Mouse (Mus musculus) forebrain, embryonic 14.5 days (tissue): ENCODE results near the gene Pwp2. TPM values are rescaled to one million over a fixed set of nuclear protein-coding genes. Genes with fewer than 3 reads are reported as not detected.

Source experiments
- ATAC-seq: fragments of 200-750 bp; cut with Nextera tagmentation; 2 replicates; pipeline ENCODE4 v1.8.0; 2017; ENCODE audit warnings: mild to moderate bottlenecking, moderate library complexity
- DNase-seq: peaks from one replicate; pipeline ENCODE4 v3.0.0-alpha.2; 2015; ENCODE audit warnings: low spot score
- H3K27ac ChIP-seq: fragments of 300-500 bp; sonication (generic); 2 replicates; pipeline ENCODE4 v1.5.1; 2014; ENCODE audit warnings: low read depth, mild to moderate bottlenecking, control low read depth, low read length, moderate library complexity
- H3K27me3 ChIP-seq: fragments of 300-500 bp; sonication (generic); replicated peaks from 2 replicates; pipeline ENCODE4 v1.6.1; 2014; ENCODE audit warnings: low read length, control low read depth, mixed read lengths; ENCODE audit not compliant: control insufficient read depth, insufficient read depth
- H3K36me3 ChIP-seq: fragments of 300-500 bp; sonication (generic); 2 replicates; pipeline ENCODE4 v1.6.1; 2014; ENCODE audit warnings: low read length, control low read depth; ENCODE audit not compliant: control insufficient read depth, insufficient read depth
- H3K4me1 ChIP-seq: fragments of 300-500 bp; sonication (generic); 2 replicates; pipeline ENCODE4 v1.6.1; 2014; ENCODE audit warnings: antibody characterized with exemption, low read length, control low read depth; ENCODE audit not compliant: control insufficient read depth, insufficient read depth
- H3K4me2 ChIP-seq: fragments of 300-500 bp; sonication (generic); 2 replicates; pipeline ENCODE4 v1.6.1; 2014; ENCODE audit warnings: mild to moderate bottlenecking, control low read depth, low read length
- H3K4me3 ChIP-seq: fragments of 300-500 bp; sonication (generic); 2 replicates; pipeline ENCODE4 v1.5.1; 2014; ENCODE audit warnings: low read depth, low read length, control low read depth
- H3K9ac ChIP-seq: fragments of 300-500 bp; sonication (generic); 2 replicates; pipeline ENCODE4 v1.6.1; 2014; ENCODE audit warnings: mild to moderate bottlenecking, low read length, control low read depth, moderate library complexity
- H3K9me3 ChIP-seq: fragments of 300-500 bp; sonication (generic); replicated peaks from 2 replicates; pipeline ENCODE4 v1.6.1; 2016; ENCODE audit warnings: low read length, control low read depth, mixed read lengths; ENCODE audit not compliant: control insufficient read depth
- WGBS: fragments of 180-500 bp; shearing (Covaris S2); extraction: QIAGEN DNeasy Blood & Tissue Kit; methylation state at CpG from one replicate; pipeline ENCODE4 v1.1.7; 2014; 5-methylcytosine and 5-hydroxymethylcytosine counted together
- polyA plus RNA-seq: library from polyadenylated mRNA; unstranded; fragments of >200 nt; fragmentation: Nextera tagmentation; extraction: Ambion mirVana; gene quantifications from 2 replicates; pipeline ENCODE4 v1.2.1, GENCODE M21; 2014

Gene Pwp2
- polyA plus RNA-seq, 1 experiment from 2014 or later: 16.4 TPM

- peaks cover 32% of the 10 kb centered on the region for H3K36me3 ChIP-seq
- H3K9ac ChIP-seq: peak overlapping the region; percentile 45; the same call in 1 of the 2 replicates
- H3K27ac ChIP-seq: no peak overlapping the region
- H3K4me1 ChIP-seq: peaks cover 4% of the 10 kb centered on the region; the same call in 1 of the 2 replicates
- no peak overlapping the region for H3K4me3 ChIP-seq
- H3K9me3 ChIP-seq: no peaks in the 10 kb centered on the region
- WGBS: 2% methylated on average over 7 of the region's 7 CpGs
- H3K4me2 ChIP-seq: peak overlapping the region; percentile 39
- ATAC-seq (peak; percentile 75), DNase-seq (peak; percentile 86)
- H3K27me3 ChIP-seq: no peaks in the 10 kb centered on the region
Observed at GRCm38 (mm10) chr10:78159906-78160305, 25.0 kb downstream of the Pwp2 start.

GRCm38 (mm10) chr10:78159252-78159878 lies 25.6 kb downstream of the Pwp2 start:
- Histone ChIP-seq H3K27me3 (no peaks in the 10 kb centered on the region), H3K4me1 (peaks cover 4% of the 10 kb centered on the region; the same call in 1 of the 2 replicates), H3K4me2 (peak overlapping the region; percentile 39), H3K4me3 (no peak overlapping the region), H3K9me3 (no peaks in the 10 kb centered on the region), H3K27ac (no peak overlapping the region), H3K36me3 (peaks cover 27% of the 10 kb centered on the region), H3K9ac (peak overlapping the region; percentile 45; the same call in 1 of the 2 replicates)
- DNase-seq (peak; percentile 43), ATAC-seq (peak; percentile 37)
- 15% methylated on average over 17 of the region's 17 CpGs for WGBS

- Histone ChIP-seq H3K4me3 (no peak overlapping the region), H3K4me2 (no peak overlapping the region), H3K9ac (no peak overlapping the region), H3K9me3 (no peaks in the 10 kb centered on the region), H3K36me3 (peaks cover 20% of the 10 kb centered on the region), H3K27me3 (no peaks in the 10 kb centered on the region), H3K27ac (no peak overlapping the region), H3K4me1 (peaks cover 4% of the 10 kb centered on the region; the same call in 1 of the 2 replicates)
- DNase-seq (no peak), ATAC-seq (no peak)
- WGBS: 75% methylated on average over 15 of the region's 15 CpGs
Observed at GRCm38 (mm10) chr10:78158041-78158440, 26.9 kb downstream of the Pwp2 start.

- ATAC-seq: no peak
Observed at GRCm38 (mm10) chr10:78156926-78157325, 28.0 kb downstream of the Pwp2 start.

GRCm38 (mm10) chr10:78148834-78149766 lies 35.8 kb downstream of the Pwp2 start:
- no peak for ATAC-seq
- WGBS: 69% methylated on average over 10 of the region's 10 CpGs
- H3K36me3 ChIP-seq: no peaks in the 10 kb centered on the region

More at GRCm38 (mm10) chr10:78156926-78157325, 28.0 kb downstream of the Pwp2 start:
- no peak for DNase-seq
- no peak overlapping the region for H3K27ac ChIP-seq
- H3K27me3 ChIP-seq: no peaks in the 10 kb centered on the region
- peaks cover 11% of the 10 kb centered on the region for H3K36me3 ChIP-seq
- peaks cover 4% of the 10 kb centered on the region; the same call in 1 of the 2 replicates for H3K4me1 ChIP-seq
- H3K9me3 ChIP-seq: no peaks in the 10 kb centered on the region
- H3K4me3 ChIP-seq: no peak overlapping the region
- 84% methylated on average over 6 of the region's 6 CpGs for WGBS
- H3K4me2 ChIP-seq: no peak overlapping the region
- H3K9ac ChIP-seq: no peak overlapping the region

GRCm38 (mm10) chr10:78147908-78148441 lies 37.0 kb downstream of the Pwp2 start:
- no peaks in the 10 kb centered on the region for H3K9me3 ChIP-seq
- DNase-seq (no peak), ATAC-seq (no peak)
- no peaks in the 10 kb centered on the region for H3K36me3 ChIP-seq
- H3K4me1 ChIP-seq: no peaks in the 10 kb centered on the region
- no peaks in the 10 kb centered on the region for H3K27me3 ChIP-seq
- 82% methylated on average over 4 of the region's 4 CpGs for WGBS
- no peak overlapping the region for H3K27ac ChIP-seq
- no peak overlapping the region for H3K9ac ChIP-seq
- no peak overlapping the region for H3K4me2 ChIP-seq
- H3K4me3 ChIP-seq: no peak overlapping the region

More at GRCm38 (mm10) chr10:78148834-78149766, 35.8 kb downstream of the Pwp2 start:
- Histone ChIP-seq H3K27me3 (no peaks in the 10 kb centered on the region), H3K27ac (no peak overlapping the region), H3K4me2 (no peak overlapping the region), H3K4me1 (no peaks in the 10 kb centered on the region), H3K9me3 (no peaks in the 10 kb centered on the region), H3K9ac (no peak overlapping the region), H3K4me3 (no peak overlapping the region)
- no peak for DNase-seq

- 58% methylated on average over 8 of the region's 8 CpGs for WGBS
Observed at GRCm38 (mm10) chr10:78143727-78144505, 41.0 kb downstream of the Pwp2 start.

GRCm38 (mm10) chr10:78140843-78141242 lies 44.1 kb downstream of the Pwp2 start:
- H3K9ac ChIP-seq: no peak overlapping the region
- ATAC-seq (no peak), DNase-seq (no peak)
- no peak overlapping the region for H3K27ac ChIP-seq
- no peaks in the 10 kb centered on the region for H3K9me3 ChIP-seq
- H3K27me3 ChIP-seq: no peaks in the 10 kb centered on the region
- 83% methylated on average over 3 of the region's 3 CpGs for WGBS
- no peak overlapping the region for H3K4me3 ChIP-seq
- no peaks in the 10 kb centered on the region for H3K4me1 ChIP-seq
- no peaks in the 10 kb centered on the region for H3K36me3 ChIP-seq
- H3K4me2 ChIP-seq: no peak overlapping the region

More at GRCm38 (mm10) chr10:78143727-78144505, 41.0 kb downstream of the Pwp2 start:
- no peak overlapping the region for H3K27ac ChIP-seq
- no peak overlapping the region for H3K9ac ChIP-seq
- H3K4me3 ChIP-seq: no peak overlapping the region
- ATAC-seq (no peak), DNase-seq (no peak)
- H3K4me1 ChIP-seq: no peaks in the 10 kb centered on the region
- no peaks in the 10 kb centered on the region for H3K36me3 ChIP-seq
- H3K4me2 ChIP-seq: no peak overlapping the region
- no peaks in the 10 kb centered on the region for H3K27me3 ChIP-seq
- H3K9me3 ChIP-seq: no peaks in the 10 kb centered on the region
